Mouse (Mus musculus): ENCODE results near the gene Slc4a3. TPM values are rescaled to one million over a fixed set of nuclear protein-coding genes. Genes with fewer than 3 reads are reported as not detected.

Gene Slc4a3
- polyA plus RNA-seq, 1 experiment from 2014 or later, result 15.7 TPM

DNA sequence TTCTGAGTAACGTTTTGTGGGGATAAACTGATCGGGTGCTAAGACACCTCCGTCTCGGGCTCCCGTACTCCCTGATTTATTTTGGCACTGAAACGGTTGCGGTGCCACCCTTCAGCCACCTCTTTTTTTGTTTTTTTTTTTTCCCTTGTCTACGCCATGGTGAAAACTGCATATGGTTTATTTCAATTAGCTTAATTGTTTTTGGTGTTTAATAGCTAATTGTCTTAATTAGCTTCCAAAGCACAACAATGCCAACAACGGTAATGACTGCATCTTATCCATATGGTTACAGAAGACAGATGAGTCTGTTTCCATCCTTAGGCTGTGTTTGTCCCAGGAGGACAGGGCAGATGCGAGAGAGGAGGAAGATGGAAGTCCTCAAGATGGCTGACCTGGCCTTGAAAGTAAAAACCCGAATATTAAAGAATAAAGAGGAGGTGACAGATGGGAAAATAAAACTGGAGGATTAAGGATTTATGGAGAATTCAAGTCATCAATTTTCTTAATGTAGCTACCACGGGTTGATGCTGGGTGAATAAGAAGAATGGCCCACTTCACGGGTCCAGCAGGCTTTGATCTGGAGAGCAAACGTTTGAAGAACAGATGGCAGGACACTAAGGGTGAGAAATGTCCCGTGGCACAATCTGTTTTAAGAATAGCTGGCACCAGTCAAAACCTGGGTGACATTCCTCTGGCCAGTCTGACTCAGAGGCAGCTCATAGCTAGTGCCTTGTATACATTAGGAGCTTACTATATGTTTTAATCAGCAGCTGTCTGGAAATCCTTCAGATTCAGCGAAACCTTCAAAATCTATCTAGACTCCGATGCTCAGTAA is 28.6 kb downstream of the Slc4a3 start:
- no peaks in the 10 kb centered on the region for H3K36me3 ChIP-seq (ENCODE audit: control insufficient read depth, insufficient read depth, low read length)
- no peak overlapping the region for H3K4me2 ChIP-seq (ENCODE audit: low read depth, low read length, severe bottlenecking)
- H3K9me3 ChIP-seq (ENCODE audit: control insufficient read depth, low read length), result no peaks in the 10 kb centered on the region
- no peak overlapping the region for H3K9ac ChIP-seq (ENCODE audit: low read length)
- DNase-seq (ENCODE audit: low spot score), result no peak
- H3K27ac ChIP-seq (ENCODE audit: low read depth, low read length), result no peak overlapping the region
- no peak overlapping the region for H3K4me3 ChIP-seq (ENCODE audit: low read depth, low read length)
- WGBS, result 85% methylated on average over 17 of the region's 17 CpGs
- no peaks in the 10 kb centered on the region for H3K27me3 ChIP-seq (ENCODE audit: control insufficient read depth, insufficient read depth, low read length)
- H3K4me1 ChIP-seq (replicated peaks; ENCODE audit: control insufficient read depth, insufficient read depth, low read length), result no peaks in the 10 kb centered on the region
- ATAC-seq (replicated peaks; ENCODE audit: low FRiP score), result no peak

GRCm38 (mm10) chr1:75581936-75582624 is 36.0 kb downstream of the Slc4a3 start:
- Histone ChIP-seq H3K4me2 (ENCODE audit: low read depth, low read length, severe bottlenecking) (no peak overlapping the region), H3K9me3 (ENCODE audit: control insufficient read depth, low read length) (no peaks in the 10 kb centered on the region), H3K4me1 (replicated peaks; ENCODE audit: control insufficient read depth, insufficient read depth, low read length) (no peaks in the 10 kb centered on the region), H3K27me3 (ENCODE audit: control insufficient read depth, insufficient read depth, low read length) (no peaks in the 10 kb centered on the region), H3K27ac (ENCODE audit: low read depth, low read length) (no peak overlapping the region), H3K36me3 (ENCODE audit: control insufficient read depth, insufficient read depth, low read length) (no peaks in the 10 kb centered on the region), H3K4me3 (ENCODE audit: low read depth, low read length) (no peak overlapping the region), H3K9ac (ENCODE audit: low read length) (no peak overlapping the region)
- ATAC-seq (replicated peaks; ENCODE audit: low FRiP score), result no peak
- 28% methylated on average over 7 of the region's 7 CpGs for WGBS
- no peak for DNase-seq (ENCODE audit: low spot score)

- H3K27ac ChIP-seq (ENCODE audit: low read depth, low read length), result no peak overlapping the region
- WGBS, result 64% methylated on average over 5 of the region's 5 CpGs
- no peak for ATAC-seq (replicated peaks; ENCODE audit: low FRiP score)
Observed at GRCm38 (mm10) chr1:75582625-75582956, 36.5 kb downstream of the Slc4a3 start.

GRCm38 (mm10) chr1:75583034-75583433 is 37.0 kb downstream of the Slc4a3 start:
- no peaks in the 10 kb centered on the region for H3K36me3 ChIP-seq (ENCODE audit: control insufficient read depth, insufficient read depth, low read length)
- H3K27ac ChIP-seq (ENCODE audit: low read depth, low read length), result no peak overlapping the region
- no peak for DNase-seq (ENCODE audit: low spot score)
- H3K4me1 ChIP-seq (replicated peaks; ENCODE audit: control insufficient read depth, insufficient read depth, low read length), result no peaks in the 10 kb centered on the region
- 79% methylated on average over 10 of the region's 10 CpGs for WGBS
- ATAC-seq (replicated peaks; ENCODE audit: low FRiP score), result no peak
- H3K9me3 ChIP-seq (ENCODE audit: control insufficient read depth, low read length), result no peaks in the 10 kb centered on the region
- no peak overlapping the region for H3K4me2 ChIP-seq (ENCODE audit: low read depth, low read length, severe bottlenecking)
- H3K9ac ChIP-seq (ENCODE audit: low read length), result no peak overlapping the region
- no peak overlapping the region for H3K4me3 ChIP-seq (ENCODE audit: low read depth, low read length)
- no peaks in the 10 kb centered on the region for H3K27me3 ChIP-seq (ENCODE audit: control insufficient read depth, insufficient read depth, low read length)

More at GRCm38 (mm10) chr1:75582625-75582956, 36.5 kb downstream of the Slc4a3 start:
- H3K9me3 ChIP-seq (ENCODE audit: control insufficient read depth, low read length), result no peaks in the 10 kb centered on the region
- no peaks in the 10 kb centered on the region for H3K36me3 ChIP-seq (ENCODE audit: control insufficient read depth, insufficient read depth, low read length)
- no peak overlapping the region for H3K9ac ChIP-seq (ENCODE audit: low read length)
- DNase-seq (ENCODE audit: low spot score), result no peak
- no peaks in the 10 kb centered on the region for H3K4me1 ChIP-seq (replicated peaks; ENCODE audit: control insufficient read depth, insufficient read depth, low read length)
- H3K4me2 ChIP-seq (ENCODE audit: low read depth, low read length, severe bottlenecking), result no peak overlapping the region
- no peak overlapping the region for H3K4me3 ChIP-seq (ENCODE audit: low read depth, low read length)
- H3K27me3 ChIP-seq (ENCODE audit: control insufficient read depth, insufficient read depth, low read length), result no peaks in the 10 kb centered on the region

DNA sequence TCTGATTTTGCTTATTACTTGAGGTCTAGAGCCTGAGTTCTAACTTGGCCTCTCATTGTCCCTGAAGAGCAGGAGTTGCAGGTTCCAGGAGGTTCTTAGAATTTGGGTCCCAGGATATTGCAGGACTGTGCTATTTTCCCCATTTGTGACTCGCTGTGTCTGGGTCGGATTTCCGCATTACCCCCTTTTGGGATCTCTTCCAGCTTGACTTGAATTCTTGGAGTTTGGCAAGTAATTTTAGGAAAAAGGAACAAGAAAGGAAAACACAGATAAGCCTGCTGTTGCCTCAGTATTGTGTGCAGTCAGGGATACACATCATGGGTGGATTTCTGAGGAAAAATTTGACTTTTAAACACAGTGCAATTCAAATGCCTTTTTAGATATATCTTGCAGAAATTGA is 40.7 kb downstream of the Slc4a3 start:
- H3K9ac ChIP-seq (ENCODE audit: low read length), result no peak overlapping the region
- 86% methylated on average over 3 of the region's 3 CpGs for WGBS

DNA sequence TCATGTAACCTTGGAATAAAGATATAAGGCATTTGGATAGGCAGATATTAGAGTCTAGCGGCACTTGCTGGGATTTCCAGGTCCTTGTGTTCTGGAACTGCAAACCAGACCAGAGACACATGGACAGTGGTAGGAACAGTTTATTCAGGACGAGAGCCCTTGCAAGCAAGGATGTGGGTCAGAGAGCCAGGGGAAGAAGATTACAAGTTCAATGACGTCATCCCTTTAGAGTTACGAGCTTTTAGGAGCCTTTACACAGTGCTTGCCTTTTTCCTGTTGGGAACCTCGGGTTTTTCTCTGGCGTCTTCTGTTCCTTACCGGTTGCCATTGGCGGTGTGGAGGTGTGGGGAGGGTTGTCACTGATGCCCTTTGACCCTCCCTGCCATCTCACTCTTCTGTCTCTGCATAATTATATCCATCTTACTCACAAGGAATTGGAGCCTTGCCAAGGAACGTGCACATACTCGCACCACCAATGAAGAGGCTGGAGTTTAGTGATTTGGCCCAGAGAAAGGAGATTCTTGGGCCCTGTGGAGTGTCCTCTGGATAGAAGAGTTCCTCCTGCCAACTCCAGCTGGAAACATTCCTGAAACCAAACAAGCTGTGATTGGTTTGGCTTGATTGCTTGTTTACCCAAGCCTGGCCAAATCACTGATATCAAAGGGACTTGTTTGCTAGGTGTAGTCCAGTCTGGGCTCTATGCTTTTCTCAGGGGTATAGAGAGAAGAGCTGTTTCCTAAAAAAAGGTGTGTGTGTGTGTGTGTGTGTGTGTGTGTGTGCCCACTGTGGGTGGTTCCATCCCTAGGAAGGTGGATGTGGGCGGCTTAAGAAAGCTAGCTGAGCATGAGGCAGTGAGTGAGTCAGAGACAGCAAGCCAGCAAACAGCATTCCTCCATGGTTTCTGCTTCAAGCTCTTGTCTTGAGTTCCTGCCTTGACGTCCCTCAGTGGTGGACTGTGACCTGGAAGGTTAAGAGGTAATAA is 42.0 kb downstream of the Slc4a3 start:
- Histone ChIP-seq H3K9ac (ENCODE audit: low read length) (no peak overlapping the region), H3K27ac (ENCODE audit: low read depth, low read length) (no peak overlapping the region), H3K27me3 (ENCODE audit: control insufficient read depth, insufficient read depth, low read length) (no peaks in the 10 kb centered on the region), H3K4me2 (ENCODE audit: low read depth, low read length, severe bottlenecking) (no peak overlapping the region), H3K4me3 (ENCODE audit: low read depth, low read length) (no peak overlapping the region), H3K9me3 (ENCODE audit: control insufficient read depth, low read length) (no peaks in the 10 kb centered on the region), H3K4me1 (replicated peaks; ENCODE audit: control insufficient read depth, insufficient read depth, low read length) (peaks cover 3% of the 10 kb centered on the region; the same call in 1 of the 2 replicates), H3K36me3 (ENCODE audit: control insufficient read depth, insufficient read depth, low read length) (no peaks in the 10 kb centered on the region)
- ATAC-seq (replicated peaks; ENCODE audit: low FRiP score), result no peak
- no peak for DNase-seq (ENCODE audit: low spot score)
- 81% methylated on average over 12 of the region's 12 CpGs for WGBS

More for the DNA sequence above, 40.7 kb downstream of the Slc4a3 start:
- Histone ChIP-seq H3K9me3 (ENCODE audit: control insufficient read depth, low read length) (no peaks in the 10 kb centered on the region), H3K27ac (ENCODE audit: low read depth, low read length) (no peak overlapping the region), H3K4me2 (ENCODE audit: low read depth, low read length, severe bottlenecking) (no peak overlapping the region), H3K27me3 (ENCODE audit: control insufficient read depth, insufficient read depth, low read length) (no peaks in the 10 kb centered on the region), H3K36me3 (ENCODE audit: control insufficient read depth, insufficient read depth, low read length) (no peaks in the 10 kb centered on the region), H3K4me3 (ENCODE audit: low read depth, low read length) (no peak overlapping the region), H3K4me1 (replicated peaks; ENCODE audit: control insufficient read depth, insufficient read depth, low read length) (peaks cover 3% of the 10 kb centered on the region; the same call in 1 of the 2 replicates)
- ATAC-seq (replicated peaks; ENCODE audit: low FRiP score) (no peak), DNase-seq (ENCODE audit: low spot score) (no peak)

DNA sequence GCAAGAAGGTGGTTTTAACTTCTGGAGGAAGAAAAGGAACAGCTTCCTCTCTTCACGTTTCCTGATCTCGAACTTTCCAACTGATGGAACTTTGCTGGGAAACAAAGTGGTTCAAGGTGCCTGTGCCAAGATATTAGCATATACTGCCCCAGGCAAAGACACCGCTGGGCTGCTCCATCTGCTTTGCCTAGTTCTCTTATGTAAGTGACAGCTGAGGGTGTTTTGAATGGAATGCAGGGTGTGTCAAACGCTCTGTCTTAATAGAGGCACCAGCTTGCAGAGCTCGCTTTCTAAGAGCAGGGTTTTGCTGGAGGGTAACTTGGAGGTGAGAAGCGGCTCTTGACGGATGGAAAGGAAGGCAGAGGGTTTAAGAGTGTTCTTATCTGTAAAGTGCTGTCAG is 42.8 kb downstream of the Slc4a3 start:
- peaks cover 3% of the 10 kb centered on the region; the same call in 1 of the 2 replicates for H3K4me1 ChIP-seq (replicated peaks; ENCODE audit: control insufficient read depth, insufficient read depth, low read length)
- ATAC-seq (replicated peaks; ENCODE audit: low FRiP score), result no peak
- H3K9ac ChIP-seq (ENCODE audit: low read length), result no peak overlapping the region
- no peak for DNase-seq (ENCODE audit: low spot score)
- H3K27ac ChIP-seq (ENCODE audit: low read depth, low read length), result no peak overlapping the region
- no peak overlapping the region for H3K4me3 ChIP-seq (ENCODE audit: low read depth, low read length)
- H3K27me3 ChIP-seq (ENCODE audit: control insufficient read depth, insufficient read depth, low read length), result no peaks in the 10 kb centered on the region
- H3K4me2 ChIP-seq (ENCODE audit: low read depth, low read length, severe bottlenecking), result no peak overlapping the region
- no peaks in the 10 kb centered on the region for H3K36me3 ChIP-seq (ENCODE audit: control insufficient read depth, insufficient read depth, low read length)
- H3K9me3 ChIP-seq (ENCODE audit: control insufficient read depth, low read length), result no peaks in the 10 kb centered on the region
- 32% methylated on average over 7 of the region's 7 CpGs for WGBS

DNA sequence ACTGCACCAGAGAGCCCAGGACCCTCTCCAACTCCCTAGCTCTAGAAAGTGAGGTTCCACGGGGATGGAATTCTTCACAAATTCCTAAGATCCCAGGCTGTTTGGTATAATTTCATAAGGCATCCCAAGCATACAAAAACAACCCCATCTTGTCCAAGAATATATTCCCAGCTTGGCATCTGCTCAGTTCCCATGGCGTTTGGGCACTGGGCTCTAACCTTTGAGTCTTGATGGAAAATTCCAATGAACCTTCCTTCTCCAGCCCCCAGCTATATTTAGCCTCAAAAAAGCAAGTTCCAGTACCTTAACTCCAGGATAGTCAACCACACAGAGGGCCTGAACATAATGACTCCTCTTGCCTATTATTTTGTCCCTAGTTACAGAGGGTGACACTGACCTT is 43.9 kb downstream of the Slc4a3 start:
- 83% methylated on average over 2 of the region's 2 CpGs for WGBS
- no peaks in the 10 kb centered on the region for H3K36me3 ChIP-seq (ENCODE audit: control insufficient read depth, insufficient read depth, low read length)
- H3K4me1 ChIP-seq (replicated peaks; ENCODE audit: control insufficient read depth, insufficient read depth, low read length), result peaks cover 3% of the 10 kb centered on the region; the same call in 1 of the 2 replicates
- no peak overlapping the region for H3K4me2 ChIP-seq (ENCODE audit: low read depth, low read length, severe bottlenecking)
- H3K9ac ChIP-seq (ENCODE audit: low read length), result no peak overlapping the region
- no peak overlapping the region for H3K27ac ChIP-seq (ENCODE audit: low read depth, low read length)
- DNase-seq (ENCODE audit: low spot score), result no peak
- no peak for ATAC-seq (replicated peaks; ENCODE audit: low FRiP score)
- H3K9me3 ChIP-seq (ENCODE audit: control insufficient read depth, low read length), result no peaks in the 10 kb centered on the region
- no peak overlapping the region for H3K4me3 ChIP-seq (ENCODE audit: low read depth, low read length)
- no peaks in the 10 kb centered on the region for H3K27me3 ChIP-seq (ENCODE audit: control insufficient read depth, insufficient read depth, low read length)

Data from forebrain, embryonic 11.5 days (tissue).